Mouse (Mus musculus): ENCODE results near the gene Dennd1a. TPM values are rescaled to one million over a fixed set of nuclear protein-coding genes. Genes with fewer than 3 reads are reported as not detected.

The Dennd1a gene
- total and polyA plus RNA-seq, 3 experiments, result 17.6 to 26.8 (median 22.0) TPM

- 92% methylated on average over 5 of the region's 5 CpGs for WGBS
- no peaks in the 10 kb centered on the region for H3K79me2 ChIP-seq (replicated peaks; ENCODE audit: control insufficient read depth, insufficient read depth, low read length)
- H3K36me3 ChIP-seq (ENCODE audit: control insufficient read depth, insufficient read depth, low read length), result no peaks in the 10 kb centered on the region
- no peak overlapping the region for H3K27ac ChIP-seq
- H3K4me3 ChIP-seq, result no peak overlapping the region
- intact Hi-C loops (cut with DNase I), result no loop called here
- no peak overlapping the region for H3K9ac ChIP-seq (ENCODE audit: low read depth, low read length)
- DNase-seq, result no peak
- TF ChIP-seq CTCF (IDR thresholded peaks at IDR 0.05) (no peak), POLR2A (IDR thresholded peaks at IDR 0.05; ENCODE audit: insufficient read depth, low read depth, low read length) (no peak), EP300 (IDR thresholded peaks at IDR 0.05; ENCODE audit: insufficient read depth, low read depth, low read length) (no peak)
- H3K27me3 ChIP-seq (ENCODE audit: control insufficient read depth, insufficient read depth, low read length), result no peaks in the 10 kb centered on the region
- H3K4me1 ChIP-seq (ENCODE audit: control insufficient read depth, insufficient read depth, low read length), result peaks cover 1% of the 10 kb centered on the region; the same call in 1 of the 2 replicates
These were observed 154.0 kb downstream of the Dennd1a start for GRCm38 (mm10) chr2:38133036-38133825.

- Histone ChIP-seq H3K4me3 (no peak overlapping the region), H3K36me3 (ENCODE audit: control insufficient read depth, insufficient read depth, low read length) (no peaks in the 10 kb centered on the region), H3K27me3 (ENCODE audit: control insufficient read depth, insufficient read depth, low read length) (no peaks in the 10 kb centered on the region), H3K4me1 (ENCODE audit: control insufficient read depth, insufficient read depth, low read length) (peaks cover 1% of the 10 kb centered on the region; the same call in 1 of the 2 replicates), H3K27ac (no peak overlapping the region), H3K79me2 (replicated peaks; ENCODE audit: control insufficient read depth, insufficient read depth, low read length) (no peaks in the 10 kb centered on the region), H3K9ac (ENCODE audit: low read depth, low read length) (no peak overlapping the region)
- no peak for DNase-seq
- TF ChIP-seq CTCF (IDR thresholded peaks at IDR 0.05) (no peak), EP300 (IDR thresholded peaks at IDR 0.05; ENCODE audit: insufficient read depth, low read depth, low read length) (no peak), POLR2A (IDR thresholded peaks at IDR 0.05; ENCODE audit: insufficient read depth, low read depth, low read length) (no peak)
- WGBS, result 83% methylated on average over 1 of the region's 1 CpGs
- intact Hi-C loops (cut with DNase I), result no loop called here
These were observed 154.9 kb downstream of the Dennd1a start for GRCm38 (mm10) chr2:38132233-38132822.

- Histone ChIP-seq H3K36me3 (ENCODE audit: control insufficient read depth, insufficient read depth, low read length) (no peaks in the 10 kb centered on the region; the same call in 1 of the 2 replicates), H3K4me1 (ENCODE audit: control insufficient read depth, insufficient read depth, low read length) (peaks cover 1% of the 10 kb centered on the region; the same call in 1 of the 2 replicates), H3K27ac (no peak overlapping the region), H3K27me3 (ENCODE audit: control insufficient read depth, insufficient read depth, low read length) (no peaks in the 10 kb centered on the region), H3K4me3 (no peak overlapping the region), H3K79me2 (replicated peaks; ENCODE audit: control insufficient read depth, insufficient read depth, low read length) (no peaks in the 10 kb centered on the region), H3K9ac (ENCODE audit: low read depth, low read length) (no peak overlapping the region)
- intact Hi-C loops (cut with DNase I), result no loop called here
- no peak for DNase-seq
- WGBS, result 95% methylated on average over 1 of the region's 1 CpGs
- TF ChIP-seq CTCF (IDR thresholded peaks at IDR 0.05) (no peak), POLR2A (IDR thresholded peaks at IDR 0.05; ENCODE audit: insufficient read depth, low read depth, low read length) (no peak)
These were observed 155.7 kb downstream of the Dennd1a start for GRCm38 (mm10) chr2:38131538-38131937.

GRCm38 (mm10) chr2:38129961-38130802, 157.0 kb downstream of the Dennd1a start:
- no peak for TF ChIP-seq CTCF (IDR thresholded peaks at IDR 0.05)
- Histone ChIP-seq H3K4me3 (no peak overlapping the region), H3K9ac (ENCODE audit: low read depth, low read length) (no peak overlapping the region), H3K79me2 (replicated peaks; ENCODE audit: control insufficient read depth, insufficient read depth, low read length) (no peaks in the 10 kb centered on the region), H3K27me3 (ENCODE audit: control insufficient read depth, insufficient read depth, low read length) (no peaks in the 10 kb centered on the region), H3K27ac (no peak overlapping the region), H3K4me1 (ENCODE audit: control insufficient read depth, insufficient read depth, low read length) (peaks cover 1% of the 10 kb centered on the region; the same call in 1 of the 2 replicates), H3K36me3 (ENCODE audit: control insufficient read depth, insufficient read depth, low read length) (no peaks in the 10 kb centered on the region; the same call in 1 of the 2 replicates)
- no peak for DNase-seq
- WGBS, result 68% methylated on average over 6 of the region's 6 CpGs
- intact Hi-C loops (cut with DNase I), result no loop called here

GRCm38 (mm10) chr2:38126383-38126732, 160.8 kb downstream of the Dennd1a start:
- Histone ChIP-seq H3K4me1 (ENCODE audit: control insufficient read depth, insufficient read depth, low read length) (peaks cover 1% of the 10 kb centered on the region; the same call in 1 of the 2 replicates), H3K79me2 (replicated peaks; ENCODE audit: control insufficient read depth, insufficient read depth, low read length) (no peaks in the 10 kb centered on the region), H3K4me3 (no peak overlapping the region), H3K9ac (ENCODE audit: low read depth, low read length) (no peak overlapping the region), H3K36me3 (ENCODE audit: control insufficient read depth, insufficient read depth, low read length) (no peaks in the 10 kb centered on the region; the same call in none of the 2 replicates), H3K27ac (no peak overlapping the region), H3K27me3 (ENCODE audit: control insufficient read depth, insufficient read depth, low read length) (no peaks in the 10 kb centered on the region)
- DNase-seq, result no peak
- intact Hi-C loops (cut with DNase I), result no loop called here
- WGBS, result 33% methylated on average over 3 of the region's 3 CpGs
- TF ChIP-seq EP300 (IDR thresholded peaks at IDR 0.05; ENCODE audit: insufficient read depth, low read depth, low read length), result no peak
- TF ChIP-seq CTCF (IDR thresholded peaks at IDR 0.05), result no peak
- no peak for TF ChIP-seq POLR2A (IDR thresholded peaks at IDR 0.05; ENCODE audit: insufficient read depth, low read depth, low read length)

Measured in heart, adult 2 months (tissue).